Mouse (Mus musculus) kidney, adult 2 months (tissue): ENCODE results near the gene Reg3b. TPM values are rescaled to one million over a fixed set of nuclear protein-coding genes. Genes with fewer than 3 reads are reported as not detected.
"Not testable (repeated sequence)": the region's sequence is repeated elsewhere in the genome, so short reads cannot be mapped to it uniquely, and the experiment has no call there.

Source experiments
- DNase-seq: peaks from one replicate; pipeline ENCODE4 v3.0.0; 2021
- H3K27ac ChIP-seq: fragments of 200-500 bp; 2 replicates; pipeline ENCODE4 v1.5.1; 2012; ENCODE audit warnings: low read depth, low read length, control low read depth, inconsistent platforms; ENCODE audit not compliant: insufficient read depth
- H3K27me3 ChIP-seq: fragments of 200-500 bp; replicated peaks from 2 replicates; pipeline ENCODE4 v1.6.1; 2012; ENCODE audit warnings: mild to moderate bottlenecking, moderate library complexity, low read length, inconsistent platforms; ENCODE audit not compliant: control insufficient read depth, insufficient read depth
- H3K36me3 ChIP-seq: fragments of 200-500 bp; 2 replicates; pipeline ENCODE4 v1.6.1; 2012; ENCODE audit warnings: mild to moderate bottlenecking, moderate library complexity, low read length, inconsistent platforms; ENCODE audit not compliant: control insufficient read depth, insufficient read depth
- H3K4me1 ChIP-seq: fragments of 200-500 bp; 2 replicates; pipeline ENCODE4 v1.6.1; 2011; ENCODE audit warnings: low read length; ENCODE audit not compliant: control insufficient read depth, insufficient read depth
- H3K4me3 ChIP-seq: fragments of 200-500 bp; 2 replicates; pipeline ENCODE4 v1.5.1; 2011; ENCODE audit warnings: mild to moderate bottlenecking, low read depth, low read length, control low read depth; ENCODE audit not compliant: insufficient read depth
- CTCF ChIP-seq: fragments of 200-500 bp; conservative IDR thresholded peaks from 2 replicates; pipeline ENCODE4 v1.5.1; 2011; ENCODE audit warnings: low read depth, mild to moderate bottlenecking, control low read depth, low read length, moderate library complexity, mixed read lengths; ENCODE audit not compliant: insufficient read depth, insufficient read length
- POLR2A ChIP-seq: fragments of 200-500 bp; IDR thresholded peaks from one replicate; pipeline ENCODE4 v1.6.1; 2011; ENCODE audit warnings: low read depth, low read length, control low read depth
- WGBS: fragments of 180-500 bp; shearing (Covaris S2); methylation state at CpG from one replicate; pipeline ENCODE4 v1.1.7; 2018; 5-methylcytosine and 5-hydroxymethylcytosine counted together
- polyA plus RNA-seq: library from polyadenylated mRNA; depleted of rRNA; stranded (reverse); fragments of >200 nt; gene quantifications from 2 replicates; pipeline ENCODE4 v1.2.3, GENCODE M21; 2012; rRNA removed

Reg3b gene
- polyA plus RNA-seq, 1 experiment = not detected

DNA sequence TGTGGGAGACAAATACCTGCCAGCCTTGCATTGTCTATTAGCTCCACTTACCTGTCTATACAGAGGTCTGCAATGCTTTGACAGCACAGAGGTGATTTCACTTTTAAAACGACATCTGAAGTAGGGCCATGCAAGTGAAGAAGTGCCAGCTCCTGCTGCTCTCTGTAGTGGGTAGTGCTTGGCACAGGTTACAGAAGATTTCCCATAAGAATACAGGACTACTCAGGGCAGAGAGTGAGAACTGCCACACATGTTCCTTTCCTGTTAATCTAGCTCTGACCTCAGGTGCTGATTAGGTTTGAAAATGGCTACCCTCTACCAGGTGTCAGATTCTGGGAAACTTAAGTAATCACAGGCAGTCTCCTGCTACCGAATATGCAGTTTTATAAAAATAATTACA, 8.3 kb downstream of the Reg3b start, which contains the start of gene Reg3d:
Gene Reg3d (minus strand): TSS at position 101 of the 400 bp plus-strand sequence.
- TF ChIP-seq CTCF (no peak), POLR2A (no peak)
- no peaks in the 10 kb centered on the region for H3K27me3 ChIP-seq
- no peak within 1 kb of the TSS for H3K4me3 ChIP-seq
- no peaks in the 10 kb centered on the region for H3K36me3 ChIP-seq
- no peak within 1 kb of the TSS for H3K27ac ChIP-seq
- DNase-seq = no peak
- no peaks in the 10 kb centered on the region for H3K4me1 ChIP-seq
- WGBS = 61% methylated on average over 2 of the region's 2 CpGs

DNA sequence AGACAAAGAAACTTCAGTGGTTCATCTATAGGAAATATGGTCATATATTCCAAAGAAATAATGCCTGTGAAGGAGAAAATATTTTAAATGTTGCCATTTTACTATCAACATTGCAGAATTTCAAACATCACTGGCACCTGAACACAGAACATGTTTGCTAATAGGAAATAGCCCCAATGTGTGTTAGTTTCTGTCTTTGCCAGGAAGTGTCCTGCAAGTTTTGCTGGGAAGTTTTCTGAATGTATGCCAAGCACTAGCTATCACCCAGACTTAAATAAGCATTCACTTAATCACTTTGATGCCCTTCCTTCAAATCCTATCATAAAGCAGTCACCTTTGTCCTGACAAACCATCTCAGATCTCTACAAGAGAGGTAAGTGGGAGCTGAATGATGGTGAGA, 10.0 kb downstream of the Reg3b start, which contains the start of gene Reg3a:
Gene Reg3a (plus strand): TSS at position 301 of the 400 bp plus-strand sequence.
- Histone ChIP-seq H3K27me3 (no peaks in the 10 kb centered on the region), H3K27ac (no peak within 1 kb of the TSS), H3K36me3 (no peaks in the 10 kb centered on the region), H3K4me1 (no peaks in the 10 kb centered on the region), H3K4me3 (no peak within 1 kb of the TSS)
- no peak for DNase-seq
- TF ChIP-seq CTCF (no peak), POLR2A (no peak)

- WGBS = 77% methylated on average over 3 of the region's 3 CpGs
- no peaks in the 10 kb centered on the region for H3K36me3 ChIP-seq
- H3K27ac ChIP-seq = no peak overlapping the region
- H3K4me1 ChIP-seq = no peaks in the 10 kb centered on the region
- TF ChIP-seq CTCF = no peak
- no peak for TF ChIP-seq POLR2A
- no peaks in the 10 kb centered on the region for H3K27me3 ChIP-seq
- no peak for DNase-seq
- H3K4me3 ChIP-seq = no peak overlapping the region
Measured at GRCm38 (mm10) chr6:78385609-78386008, 15.2 kb downstream of the Reg3b start.

GRCm38 (mm10) chr6:78395323-78395722, 24.9 kb downstream of the Reg3b start, which contains the start of gene Reg2:
TSS of gene Reg2 (plus strand) at chr6:78395623.
- H3K4me1 ChIP-seq, H3K27me3 ChIP-seq, H3K4me3 ChIP-seq, H3K27ac ChIP-seq, H3K36me3 ChIP-seq, DNase-seq: not testable (repeated sequence)
- 96% methylated on average over 5 of the region's 17 CpGs for WGBS

DNA sequence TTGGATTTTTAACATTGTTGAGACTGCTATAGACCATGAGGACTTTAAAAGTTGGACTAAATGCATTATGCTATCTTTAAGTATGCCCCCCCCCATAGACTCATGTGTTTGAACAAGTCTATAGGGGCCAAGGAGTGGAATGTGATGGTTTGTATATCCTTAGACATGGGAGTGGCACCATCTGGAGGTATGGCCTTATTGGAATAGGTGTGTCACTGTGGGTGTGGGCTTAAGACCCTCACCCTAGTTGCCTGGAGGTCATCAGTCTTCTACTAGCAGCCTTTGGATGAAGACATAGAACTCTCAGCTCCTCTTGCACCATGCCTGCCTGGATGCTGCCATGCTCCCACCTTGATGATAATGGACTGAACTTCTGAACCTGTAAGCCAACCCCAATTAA, 52.0 kb downstream of the Reg3b start, which contains the start of gene Reg1:
Gene Reg1 (plus strand): TSS at position 301 of the 400 bp plus-strand sequence.
- not testable (repeated sequence) for H3K27me3 ChIP-seq, H3K4me3 ChIP-seq, H3K4me1 ChIP-seq, DNase-seq, H3K27ac ChIP-seq, H3K36me3 ChIP-seq

Other genes with a start within 250 kb of the Reg3b start
- gene Reg3d, start 8.2 kb downstream of the Reg3b start, polyA plus RNA-seq = not detected in 2 replicates
- not detected in 2 replicates for gene Reg3a, start 10.1 kb downstream of the Reg3b start, polyA plus RNA-seq
- gene Reg2, start 25.0 kb downstream of the Reg3b start, polyA plus RNA-seq = not detected in 2 replicates
- not detected in 2 replicates for gene Reg1, start 52.1 kb downstream of the Reg3b start, polyA plus RNA-seq
- gene Reg3g, start 98.2 kb downstream of the Reg3b start, polyA plus RNA-seq = 0.12 TPM in 1 of 2 replicates, not detected in the other